Mouse (Mus musculus) olfactory bulb, adult 2 months (tissue): ENCODE results near the gene Comt.

Experiments
- CTCF ChIP-seq: fragments of 200-500 bp; IDR thresholded peaks from 2 replicates; pipeline ENCODE4 v1.5.1; 2012; ENCODE audit warnings: low read depth, mild to moderate bottlenecking, low read length, moderate library complexity; ENCODE audit not compliant: insufficient read depth
- POLR2A ChIP-seq: fragments of 200-500 bp; IDR thresholded peaks from 2 replicates; pipeline ENCODE4 v1.6.1; 2012; ENCODE audit warnings: mild to moderate bottlenecking, low read depth, low read length, moderate library complexity; ENCODE audit not compliant: insufficient read depth

- no peak for TF ChIP-seq CTCF
- TF ChIP-seq POLR2A: no peak
Observed at GRCm38 (mm10) chr16:18396791-18397621, 29.6 kb downstream of the Comt start.
